Mouse (Mus musculus) CH12.LX (cell line): ENCODE data around the gene Sf3b4. TPM values are rescaled to one million over a fixed set of nuclear protein-coding genes. Genes with fewer than 3 reads are reported as not detected.

Source experiments
- DNase-seq: peaks from one replicate; pipeline ENCODE4 v3.0.0-alpha.2; 2013; ENCODE audit errors: extremely low read depth
- H3K27ac ChIP-seq: 2 replicates; pipeline ENCODE4 v1.5.1; 2012; ENCODE audit warnings: low read depth, mild to moderate bottlenecking, control low read depth, moderate library complexity; ENCODE audit not compliant: insufficient read depth
- H3K27me3 ChIP-seq: replicated peaks from 2 replicates; pipeline ENCODE3; 2012; ENCODE audit warnings: inconsistent platforms
- H3K36me3 ChIP-seq, 2 experiments: replicated peaks in 1 of 2; 2 replicates each; pipeline versions ENCODE3 to v1.6.1; 2012; ENCODE audit warnings: inconsistent platforms in 1 of 2, low read length in 1 of 2, mild to moderate bottlenecking in 1 of 2, mixed read lengths in 1 of 2, moderate library complexity in 1 of 2; ENCODE audit not compliant: control insufficient read depth in 1 of 2, insufficient read depth in 1 of 2
- H3K4me1 ChIP-seq, 2 experiments: 2 replicates each; pipeline ENCODE4 v1.6.1; 2012; ENCODE audit warnings: inconsistent platforms in 1 of 2, moderate library complexity in 1 of 2; ENCODE audit not compliant: insufficient read depth in 2 of 2, control insufficient read depth in 1 of 2
- H3K4me2 ChIP-seq: 2 replicates; pipeline ENCODE4 v1.6.1; 2012; ENCODE audit warnings: low read depth, mild to moderate bottlenecking, control low read depth; ENCODE audit not compliant: poor library complexity, insufficient read depth, severe bottlenecking
- H3K4me3 ChIP-seq, 3 experiments: fragments of 150-350 bp in 1 of 3; sonication (generic) in 1 of 3; replicated peaks in 1 of 3; 2 replicates each; pipeline versions ENCODE3 to v1.5.1; 2011 to 2012; ENCODE audit warnings: low read depth in 2 of 3, low read length in 2 of 3, mild to moderate bottlenecking in 2 of 3, moderate library complexity in 2 of 3, control low read depth in 1 of 3, improper control_type of control experiment in 1 of 3, inconsistent platforms in 1 of 3, mixed read lengths in 1 of 3; ENCODE audit not compliant: poor library complexity in 1 of 3
- H3K79me2 ChIP-seq: replicated peaks from 2 replicates; pipeline ENCODE4 v1.6.1; 2012; ENCODE audit warnings: mild to moderate bottlenecking, moderate library complexity; ENCODE audit not compliant: control insufficient read depth, poor library complexity, insufficient read depth, severe bottlenecking; ENCODE audit errors: extremely low read depth
- H3K9ac ChIP-seq: 2 replicates; pipeline ENCODE4 v1.6.1; 2012; ENCODE audit warnings: low read depth, mild to moderate bottlenecking, control low read depth, moderate library complexity; ENCODE audit not compliant: insufficient read depth
- H3K9me3 ChIP-seq: replicated peaks from 2 replicates; pipeline ENCODE3; 2012; ENCODE audit warnings: low read length, inconsistent platforms, mixed read lengths
- CHD1 ChIP-seq: IDR thresholded peaks from 2 replicates; pipeline ENCODE4 v1.6.1; 2012; ENCODE audit warnings: low read depth, low read length, improper control_type of control experiment, inconsistent platforms
- CHD2 ChIP-seq: IDR thresholded peaks from 2 replicates; pipeline ENCODE4 v1.6.1; 2011; ENCODE audit warnings: low read length, improper control_type of control experiment
- CTCF ChIP-seq, 2 experiments: IDR thresholded peaks in 1 of 2; conservative IDR thresholded peaks in 1 of 2; 2 replicates each; pipeline ENCODE4 v1.5.1; 2011 to 2012; ENCODE audit warnings: low read depth in 2 of 2, low read length in 2 of 2, improper control_type of control experiment in 1 of 2, inconsistent platforms in 1 of 2, mild to moderate bottlenecking in 1 of 2, moderate library complexity in 1 of 2
- ELF1 ChIP-seq: IDR thresholded peaks from 2 replicates; pipeline ENCODE4 v1.6.1; 2014; ENCODE audit warnings: low read depth, mild to moderate bottlenecking, inconsistent platforms, low read length, improper control_type of control experiment
- ETS1 ChIP-seq: conservative IDR thresholded peaks from 2 replicates; pipeline ENCODE4 v1.6.1; 2012; ENCODE audit warnings: low read depth, mild to moderate bottlenecking, inconsistent platforms, low read length, improper control_type of control experiment, moderate library complexity
- GABPA ChIP-seq: IDR thresholded peaks from 2 replicates; pipeline ENCODE4 v1.6.1; 2012; ENCODE audit warnings: low read depth, low read length, improper control_type of control experiment, inconsistent platforms; ENCODE audit not compliant: insufficient replicate concordance
- HCFC1 ChIP-seq: IDR thresholded peaks from 2 replicates; pipeline ENCODE4 v1.6.1; 2012; ENCODE audit warnings: low read depth, mild to moderate bottlenecking, inconsistent platforms, low read length, improper control_type of control experiment
- KAT2A ChIP-seq: IDR thresholded peaks from 2 replicates; pipeline ENCODE4 v1.6.1; 2012; ENCODE audit warnings: low read length, improper control_type of control experiment, inconsistent platforms; ENCODE audit not compliant: insufficient replicate concordance
- MAFK ChIP-seq: IDR thresholded peaks from 2 replicates; pipeline ENCODE4 v1.6.1; 2011; ENCODE audit warnings: low read length, improper control_type of control experiment; ENCODE audit not compliant: insufficient replicate concordance
- MAX ChIP-seq: IDR thresholded peaks from 2 replicates; pipeline ENCODE4 v1.6.1; 2011; ENCODE audit warnings: low read length, improper control_type of control experiment
- MXI1 ChIP-seq: IDR thresholded peaks from 2 replicates; pipeline ENCODE4 v1.6.1; 2011; ENCODE audit warnings: mild to moderate bottlenecking, low read depth, low read length, improper control_type of control experiment
- MYC ChIP-seq: IDR thresholded peaks from 2 replicates; pipeline ENCODE4 v1.6.1; 2011; ENCODE audit warnings: low read depth, mild to moderate bottlenecking, improper control_type of control experiment, low read length
- NELFE ChIP-seq: IDR thresholded peaks from 2 replicates; pipeline ENCODE4 v1.6.1; 2011; ENCODE audit warnings: low read depth, low read length, improper control_type of control experiment
- PAX5 ChIP-seq: IDR thresholded peaks from 2 replicates; pipeline ENCODE4 v1.6.1; 2012; ENCODE audit warnings: low read length, inconsistent platforms, mixed read lengths
- POLR2A ChIP-seq: IDR thresholded peaks from 2 replicates; pipeline ENCODE4 v1.6.1; 2011; ENCODE audit warnings: low read depth, mild to moderate bottlenecking, improper control_type of control experiment, low read length
- SIN3A ChIP-seq: IDR thresholded peaks from 2 replicates; pipeline ENCODE4 v1.6.1; 2012; ENCODE audit warnings: low read length, improper control_type of control experiment, inconsistent platforms
- TBP ChIP-seq: conservative IDR thresholded peaks from 2 replicates; pipeline ENCODE4 v1.6.1; 2011; ENCODE audit warnings: low read depth, low read length, improper control_type of control experiment
- USF1 ChIP-seq: IDR thresholded peaks from 2 replicates; pipeline ENCODE4 v1.6.1; 2014; ENCODE audit warnings: low read depth, mild to moderate bottlenecking, inconsistent platforms, low read length, improper control_type of control experiment
- ZC3H11A ChIP-seq: IDR thresholded peaks from 2 replicates; pipeline ENCODE4 v1.6.1; 2012; ENCODE audit warnings: low read depth, mild to moderate bottlenecking, inconsistent platforms, low read length, improper control_type of control experiment
- ZKSCAN1 ChIP-seq: IDR thresholded peaks from 2 replicates; pipeline ENCODE4 v1.6.1; 2012; ENCODE audit warnings: low read depth, inconsistent platforms, low read length, improper control_type of control experiment, borderline replicate concordance
- ZNF384 ChIP-seq: IDR thresholded peaks from 2 replicates; pipeline ENCODE4 v1.6.1; 2012; ENCODE audit warnings: low read depth, low read length, improper control_type of control experiment, inconsistent platforms
- dilution Hi-C: fragments of 300-500 bp; cut with MboI; formaldehyde crosslinking; loops from 2 replicates; pipeline ENCODE4 v1.14.3; 2020; ENCODE audit warnings: low sequenced_read_pairs; ENCODE audit not compliant: extremely low pct_unique_long_range_greater_than_20kb, extremely low pct_ligation_motif_present
- in situ Hi-C: fragments of 300-500 bp; cut with MboI; formaldehyde crosslinking; loops from 3 replicates; pipeline ENCODE4 v1.14.3; 2019; ENCODE audit warnings: low sequenced_read_pairs, low pct_ligation_motif_present, low pct_unique_long_range_greater_than_20kb, mixed read lengths
- polyA plus RNA-seq: library from polyadenylated mRNA; unstranded; fragments of >175 nt; gene quantifications from 2 replicates; pipeline ENCODE4 v1.2.1, GENCODE M21; 2012; ENCODE audit warnings: low read depth; ENCODE audit not compliant: insufficient read length
- total RNA-seq, 2 experiments: library from RNA; depleted of rRNA; stranded (reverse); fragments of 300-350 nt in 1 of 2; fragments of >200 nt in 1 of 2; gene quantifications; 2 replicates each; pipeline ENCODE4 v1.2.3; 2012 to 2014

Gene Sf3b4
- total and polyA plus RNA-seq, 3 experiments, result 38.1 to 147 (median 47.9) TPM

DNA sequence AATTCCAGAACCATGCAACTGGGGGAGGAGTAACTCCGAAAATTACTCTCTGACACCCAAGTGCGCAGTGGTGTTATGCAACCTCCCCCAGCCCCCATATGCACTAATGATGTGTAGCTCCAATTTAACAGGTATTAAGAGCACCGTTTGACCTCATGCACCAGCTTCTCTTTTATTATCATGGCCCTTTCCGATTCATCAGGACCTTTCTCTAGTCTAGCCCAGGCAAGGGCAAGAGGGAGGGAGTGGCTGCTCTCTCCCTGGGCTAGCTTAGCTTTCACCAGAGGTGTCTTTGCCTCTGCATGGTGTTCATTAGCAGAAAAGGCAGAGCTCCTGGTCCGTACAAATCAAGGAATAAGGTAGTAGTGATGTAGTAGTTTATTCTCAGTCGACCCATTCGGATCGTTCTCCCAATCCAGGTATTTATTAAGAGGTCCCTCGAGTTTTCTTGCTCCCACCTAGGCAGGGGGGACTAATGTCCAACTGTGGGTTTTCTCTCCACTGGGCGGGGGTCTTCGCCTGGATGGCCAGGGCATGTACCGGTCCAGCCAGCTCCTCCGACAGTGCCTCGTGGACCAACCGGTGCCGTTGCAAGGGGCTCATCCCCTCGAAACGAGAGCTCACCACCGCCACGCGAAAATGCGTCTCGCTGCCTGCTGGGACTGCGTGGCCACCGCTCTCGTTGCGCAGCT lies 24.5 kb downstream of the Sf3b4 start:
- dilution Hi-C loops (no loop called here), in situ Hi-C loops (no loop called here)

GRCm38 (mm10) chr3:96197129-96197749 lies 25.1 kb downstream of the Sf3b4 start:
- in situ Hi-C loops (no loop called here), dilution Hi-C loops (no loop called here)
- H3K4me3 ChIP-seq, result peak overlapping the region; percentile 51 to 66 (median 65)
- H3K9ac ChIP-seq, result peak overlapping the region; percentile 70
- H3K79me2 ChIP-seq, result no peaks in the 10 kb centered on the region
- peak overlapping the region; percentile 34 for H3K27ac ChIP-seq
- DNase-seq, result peak; percentile 90
- TF ChIP-seq USF1, result no peak
- TF ChIP-seq CHD2, result peak; percentile 71; the same call in 1 of the 2 replicates
- TF ChIP-seq SIN3A, result no peak
- TF ChIP-seq MXI1, result peak; percentile 54; the same call in 1 of the 2 replicates
- peak; percentile 72; the same call in 1 of the 2 replicates for TF ChIP-seq TBP
- no peak for TF ChIP-seq ETS1
- TF ChIP-seq HCFC1, result peak; percentile 93
- TF ChIP-seq PAX5, result no peak
- no peak for TF ChIP-seq ZNF384
- TF ChIP-seq CTCF (conservative IDR thresholded peaks at IDR 0.05 in 1 of 2, IDR thresholded peaks at IDR 0.05 in 1 of 2; ENCODE audit: low read depth in 2 of 2, low read length in 2 of 2), result no peak
- TF ChIP-seq MAFK, result no peak
- TF ChIP-seq NELFE, result peak; percentile 63; the same call in 1 of the 2 replicates
- peak; percentile 54 for TF ChIP-seq MAX
- TF ChIP-seq ELF1, result peak; percentile 68
- TF ChIP-seq GABPA, result peak; percentile 8; the same call in 1 of the 2 replicates
- no peak for TF ChIP-seq ZKSCAN1
- no peak for TF ChIP-seq MYC
- peak; percentile 80 for TF ChIP-seq POLR2A
- TF ChIP-seq KAT2A, result peak; percentile 66; the same call in 1 of the 2 replicates
- peaks cover 8% of the 10 kb centered on the region for H3K9me3 ChIP-seq
- peaks cover 6 to 39% of the 10 kb centered on the region in 2 experiments for H3K36me3 ChIP-seq
- no peaks in the 10 kb centered on the region for H3K27me3 ChIP-seq
- H3K4me2 ChIP-seq, result peak overlapping the region; percentile 34
- H3K4me1 ChIP-seq, result peaks cover 7 to 21% of the 10 kb centered on the region in 2 experiments

More for the DNA sequence above, 24.5 kb downstream of the Sf3b4 start:
- peak overlapping the region; percentile 51 to 66 (median 65) for H3K4me3 ChIP-seq
- peaks cover 7 to 21% of the 10 kb centered on the region in 2 experiments for H3K4me1 ChIP-seq
- peaks cover 8% of the 10 kb centered on the region for H3K9me3 ChIP-seq
- TF ChIP-seq CHD1 (no peak), MXI1 (no peak), ZC3H11A (no peak), ELF1 (no peak)
- no peak overlapping the region; the same call in 1 of the 2 replicates for H3K27ac ChIP-seq
- no peaks in the 10 kb centered on the region for H3K27me3 ChIP-seq
- H3K4me2 ChIP-seq, result peak overlapping the region; percentile 34
- no peaks in the 10 kb centered on the region for H3K79me2 ChIP-seq
- no peak for DNase-seq
- peak overlapping the region; percentile 70; the same call in 1 of the 2 replicates for H3K9ac ChIP-seq
- H3K36me3 ChIP-seq, result peaks cover 6 to 44% of the 10 kb centered on the region in 2 experiments
